Mouse (Mus musculus) gastrocnemius, adult 18-20 months (tissue): ENCODE data around the gene Zcchc9. TPM values are rescaled to one million over a fixed set of nuclear protein-coding genes. Genes with fewer than 3 reads are reported as not detected.
"Not testable (repeated sequence)": the region's sequence is repeated elsewhere in the genome, so short reads cannot be mapped to it uniquely, and the experiment has no call there.

Source experiments
- DNase-seq: peaks from one replicate; pipeline ENCODE4 v3.0.0; 2021; ENCODE audit warnings: low spot score
- long read RNA-seq, 2 experiments: library from polyadenylated mRNA; stranded (forward); transcript quantifications; one replicate each; pipeline ENCODE4 v2.0.0; 2021
- total RNA-seq, 2 experiments: library from RNA; stranded (reverse); gene quantifications; 2 replicates each; pipeline ENCODE4 v1.2.3; 2021

The Zcchc9 gene
- 10 to 100 TPM; 11.0 to 12.3 TPM for total RNA-seq
- long read RNA-seq, experiment 1, transcript Zcchc9-201 (6 exons, 1,541 nt), result major isoform, 11 of 17 reads
- long read RNA-seq, experiment 1, partial matches to known transcripts, result 2 of 17 reads
- long read RNA-seq, experiment 1, other reads (novel, unspliced or antisense), result 4 of 17 reads
- long read RNA-seq, experiment 2, transcript Zcchc9-201 (6 exons, 1,541 nt), result major isoform, 9 of 15 reads
- long read RNA-seq, experiment 2, partial matches to known transcripts, result 1 of 15 reads
- long read RNA-seq, experiment 2, other reads (novel, unspliced or antisense), result 5 of 15 reads

DNA sequence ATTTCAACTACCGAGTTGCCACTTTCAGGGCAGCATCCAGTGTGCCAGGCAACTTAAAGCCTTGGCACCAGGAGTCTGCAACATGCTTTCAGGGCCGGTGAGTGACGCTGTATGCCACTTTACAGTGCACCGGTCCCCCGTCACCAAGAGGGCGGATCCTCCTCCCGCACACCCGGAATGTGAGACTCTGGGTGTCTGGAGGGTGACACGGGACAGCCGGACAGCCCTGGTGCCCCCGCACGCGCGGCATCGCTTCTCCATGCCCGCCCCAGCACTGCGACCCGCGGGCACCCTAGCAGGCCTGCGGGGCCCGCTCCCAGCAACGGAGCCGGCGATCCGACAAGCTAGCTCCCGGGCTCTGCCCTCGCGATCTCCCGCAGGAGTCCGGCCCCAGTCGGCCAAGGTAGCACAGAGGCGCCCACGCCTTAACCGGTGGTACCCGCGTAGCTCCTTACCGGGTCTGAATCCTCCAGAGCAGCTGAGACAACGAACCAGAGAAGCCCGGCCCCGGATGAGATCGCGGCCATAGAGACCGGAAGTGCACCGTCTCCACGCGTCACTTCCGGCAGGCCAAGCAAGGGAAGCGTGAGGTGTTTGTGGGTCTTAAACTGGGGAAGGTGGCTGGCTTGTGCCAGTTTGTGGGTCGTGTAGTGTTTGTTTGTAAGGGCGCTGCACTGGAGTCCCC is at the start of gene Zcchc9:
TSS of gene Zcchc9 (minus strand) at position 551 of the 685 bp plus-strand sequence.
- peak; percentile 87 for DNase-seq

DNA sequence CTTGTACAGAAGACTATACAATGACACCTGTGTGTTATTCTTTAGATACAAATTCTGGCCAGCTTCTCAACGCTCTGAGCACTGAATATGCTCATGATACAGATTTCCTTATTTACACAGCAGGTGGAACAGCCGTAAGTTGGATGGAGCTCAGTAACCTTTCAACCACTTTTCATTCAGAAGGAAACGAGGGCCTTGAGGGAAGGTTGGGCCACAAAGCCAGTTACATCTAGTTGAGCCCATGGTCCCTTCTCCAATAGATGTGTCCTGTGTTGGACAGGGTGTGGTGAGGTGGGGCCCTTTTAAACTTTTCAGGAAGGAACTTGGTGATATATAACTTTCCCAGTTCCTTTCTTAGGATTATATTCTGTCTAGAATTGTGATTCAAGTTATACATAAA is 46.9 kb upstream of the Zcchc9 start:
- no peak for DNase-seq

DNA sequence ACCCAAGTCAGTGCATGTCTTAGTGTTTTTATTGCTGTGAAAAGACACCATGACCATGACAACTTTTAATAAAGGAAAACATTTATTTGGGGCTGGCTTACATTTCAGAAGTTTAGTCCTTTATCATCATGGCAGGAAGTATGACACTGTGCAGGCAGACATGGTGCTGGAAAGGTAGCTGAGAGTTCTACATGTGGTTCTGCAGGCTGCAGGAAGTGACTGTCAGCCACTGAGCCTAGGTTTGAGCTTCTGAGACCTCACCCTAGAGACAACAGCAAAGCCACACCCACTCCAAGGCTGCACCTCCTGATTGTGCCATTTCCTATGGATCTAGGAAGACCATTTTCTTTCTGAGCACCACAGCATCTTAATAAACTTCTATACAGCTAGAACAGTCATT is 20.4 kb upstream of the Zcchc9 start:
- no peak for DNase-seq

DNA sequence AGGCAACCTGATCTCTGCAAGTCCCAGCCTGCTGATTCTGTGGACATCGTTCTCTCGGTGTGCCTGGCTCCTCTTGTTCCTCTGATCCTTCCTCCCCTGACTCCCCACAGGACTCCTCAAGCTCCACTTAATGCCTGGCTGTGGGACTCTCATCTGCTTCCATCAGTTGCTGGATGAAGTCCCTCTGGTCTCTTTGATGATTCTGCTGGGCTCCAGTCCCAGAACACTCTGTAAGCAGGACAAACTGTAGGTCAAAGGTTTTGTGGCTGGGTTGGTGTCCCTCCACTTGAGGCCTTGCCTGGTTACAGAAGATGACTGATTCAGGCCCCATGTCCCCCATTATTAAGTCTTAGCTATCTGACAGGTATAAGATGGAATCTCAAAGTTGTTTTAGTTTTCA is 18.6 kb upstream of the Zcchc9 start:
- DNase-seq, result peak; percentile 69

DNA sequence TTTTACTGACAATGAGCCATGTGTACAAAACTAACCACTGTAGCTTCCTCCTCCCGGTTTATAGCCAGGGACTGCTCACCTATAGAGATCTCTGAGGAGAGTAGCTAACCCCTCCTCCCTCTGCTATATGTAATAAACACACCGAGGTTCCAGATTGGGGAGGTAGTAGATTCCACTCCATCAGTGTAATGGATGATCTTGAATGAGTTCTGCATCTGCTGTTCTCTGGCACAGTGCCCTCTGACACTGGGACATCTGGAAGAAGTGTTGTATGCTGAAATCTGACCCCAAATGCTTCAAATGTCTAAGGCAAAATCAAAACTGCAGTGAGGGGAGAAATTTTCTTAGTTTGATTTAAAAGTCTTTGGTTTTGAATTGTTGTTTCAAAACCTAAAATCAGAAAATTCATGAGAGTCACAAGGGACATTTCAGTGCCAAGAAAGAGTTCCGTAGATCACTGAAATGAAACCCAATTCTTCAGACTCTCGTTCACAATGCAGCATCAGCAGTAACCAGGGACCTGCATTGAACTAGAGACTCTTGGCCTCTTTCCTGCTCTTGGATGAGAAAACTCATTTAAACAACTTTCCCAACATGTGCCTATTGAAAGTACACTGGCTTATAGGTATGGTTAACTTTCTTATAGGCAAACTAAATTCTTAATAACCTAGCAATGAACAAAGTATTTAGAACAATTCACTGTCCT is 17.5 kb upstream of the Zcchc9 start:
- peak; percentile 75 for DNase-seq

DNA sequence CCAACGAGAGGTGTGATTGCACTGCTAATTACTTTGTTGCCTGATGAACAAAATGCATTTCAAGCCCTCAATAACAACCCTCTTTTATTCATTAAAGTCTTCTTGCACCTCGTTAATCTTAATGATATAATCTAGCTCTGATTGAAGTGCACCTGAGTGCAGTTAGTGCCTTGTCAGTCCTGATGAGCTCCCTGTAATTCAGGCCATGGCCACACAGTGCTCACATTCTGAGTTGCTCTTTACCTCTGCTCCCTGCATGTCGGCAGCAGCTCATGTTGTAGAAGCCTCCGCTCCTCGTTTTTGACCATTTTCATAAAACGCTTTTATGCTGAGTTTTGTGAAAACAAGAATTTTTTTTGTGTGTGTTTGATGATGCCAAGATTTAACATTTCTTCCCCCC is 16.2 kb upstream of the Zcchc9 start:
- no peak for DNase-seq

DNA sequence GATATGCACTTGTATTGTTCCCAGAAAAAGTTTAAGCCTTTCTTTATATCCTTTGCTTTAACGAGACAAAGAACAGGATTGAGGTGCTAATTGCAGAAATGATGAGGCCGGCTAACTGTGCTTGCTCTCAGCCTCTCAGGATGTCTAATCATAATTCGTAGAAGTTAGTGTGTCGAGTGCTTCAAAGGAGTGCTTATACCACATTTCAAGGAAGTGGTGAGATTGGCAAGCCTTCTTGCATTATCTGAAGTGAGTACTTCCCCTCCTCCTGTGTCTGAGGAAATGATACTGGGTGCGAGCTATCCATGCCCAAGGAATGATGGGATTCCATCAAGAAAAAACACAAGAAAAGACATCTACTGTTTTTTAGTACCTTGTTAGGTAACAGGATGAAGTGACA is 7.2 kb upstream of the Zcchc9 start:
- DNase-seq, result no peak

DNA sequence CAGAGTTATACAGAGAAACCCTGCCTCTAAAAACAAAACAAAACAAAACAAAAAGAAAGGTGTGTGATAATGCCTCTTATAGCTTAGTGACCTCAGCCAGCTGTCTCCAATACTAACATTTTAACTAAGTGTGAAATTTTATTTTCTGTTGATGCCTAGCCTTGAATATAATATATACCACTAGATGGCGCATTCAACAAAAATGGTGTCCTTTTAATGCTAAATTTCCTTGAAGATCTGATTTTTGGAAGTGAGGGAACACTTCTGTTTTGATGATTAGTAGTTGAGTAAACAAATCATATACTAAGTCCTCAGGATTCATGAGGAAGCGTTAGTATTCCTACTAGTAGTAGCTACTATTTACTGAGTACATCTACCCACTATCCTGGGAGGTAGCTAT is 2.0 kb upstream of the Zcchc9 start:
- DNase-seq, result no peak

DNA sequence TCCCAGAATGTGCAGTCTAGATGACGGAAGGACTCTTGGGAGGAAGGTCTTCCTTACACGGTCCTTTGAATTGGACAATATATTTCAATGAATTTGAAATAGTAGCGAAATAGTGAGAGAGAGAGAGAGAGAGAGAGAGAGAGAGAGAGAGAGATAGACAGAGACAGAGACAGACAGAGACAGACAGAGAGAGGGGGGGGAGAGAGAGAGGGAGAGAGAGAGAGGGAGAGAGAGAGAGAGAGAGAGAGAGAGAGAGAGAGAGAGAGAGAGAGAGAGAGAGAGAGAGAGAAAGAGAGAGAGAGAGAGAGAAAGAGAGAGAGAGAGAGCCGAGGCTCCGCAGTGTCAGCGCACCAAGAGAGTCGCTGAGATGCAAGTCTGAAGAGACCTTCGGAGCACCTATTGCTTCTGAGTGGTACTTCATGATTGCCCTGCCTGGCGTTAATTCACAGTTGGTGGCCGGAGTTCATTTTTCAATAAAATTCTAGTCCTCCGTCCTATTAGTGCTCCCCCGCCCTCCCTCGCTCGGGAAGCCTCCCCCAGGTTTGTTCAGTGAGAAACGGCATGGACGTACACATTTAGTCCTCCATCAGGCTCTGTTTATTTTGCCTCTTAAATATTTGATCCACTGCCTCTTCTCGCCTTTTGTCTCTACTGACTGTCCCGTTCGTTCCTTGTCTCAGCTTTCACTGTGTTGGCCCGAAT is 520 bp upstream of the Zcchc9 start:
- DNase-seq, result no peak

DNA sequence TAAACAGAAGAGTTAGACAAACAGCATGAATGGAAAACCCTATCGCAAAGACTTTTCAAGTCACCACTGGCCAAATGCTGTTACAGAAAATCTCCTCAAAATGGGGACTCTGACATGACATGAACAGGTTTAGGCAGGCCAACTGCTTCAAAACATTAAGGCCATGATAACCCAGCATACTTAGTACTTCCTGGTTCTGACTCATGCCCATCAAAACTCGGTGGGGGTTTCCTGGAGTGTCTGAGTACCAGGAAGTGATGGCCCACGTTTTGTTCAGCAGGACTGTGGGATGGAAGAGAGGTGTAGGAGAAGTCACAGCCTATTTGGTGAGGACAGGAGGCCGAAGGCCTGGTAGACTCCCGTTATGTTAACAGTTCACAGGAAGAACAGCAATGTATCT is 5.8 kb downstream of the Zcchc9 start:
- no peak for DNase-seq

DNA sequence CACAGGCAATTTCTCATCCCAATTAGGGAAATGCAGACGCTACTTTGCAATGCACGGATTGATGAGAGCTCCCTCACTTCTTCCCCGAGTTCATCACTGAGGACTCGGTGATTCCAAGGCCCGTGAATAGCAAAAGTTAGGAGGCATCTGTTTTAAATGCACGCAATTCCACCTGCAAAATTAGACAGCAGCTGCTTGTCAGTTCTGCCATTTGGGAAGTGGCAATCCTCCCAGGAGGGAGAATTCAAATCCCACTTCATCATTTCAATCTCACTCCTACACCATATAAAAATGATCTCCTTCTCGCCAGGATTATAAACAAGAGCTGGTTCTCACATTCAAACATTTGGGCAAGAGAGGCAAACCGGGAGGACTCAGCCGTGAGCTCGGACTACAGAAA is 10.1 kb downstream of the Zcchc9 start:
- DNase-seq, result no peak

DNA sequence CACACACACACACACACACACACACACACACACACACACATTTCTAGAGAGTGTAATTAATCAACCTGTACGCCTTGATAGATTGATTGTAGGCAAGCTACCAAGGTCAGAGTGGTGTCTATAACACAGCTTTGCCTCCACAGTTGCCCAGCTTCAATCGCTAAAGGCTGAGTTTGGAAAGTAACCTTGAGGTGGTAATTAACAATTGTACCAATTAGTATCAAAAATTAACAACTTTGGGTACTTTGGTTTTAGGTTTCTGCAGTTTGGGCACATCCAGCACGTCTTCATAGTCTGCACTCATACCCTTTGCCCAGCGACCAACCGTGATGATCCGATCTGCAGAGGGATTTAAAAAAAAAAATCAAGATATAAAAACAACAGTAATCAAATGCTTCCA is 10.6 kb downstream of the Zcchc9 start:
- no peak for DNase-seq

DNA sequence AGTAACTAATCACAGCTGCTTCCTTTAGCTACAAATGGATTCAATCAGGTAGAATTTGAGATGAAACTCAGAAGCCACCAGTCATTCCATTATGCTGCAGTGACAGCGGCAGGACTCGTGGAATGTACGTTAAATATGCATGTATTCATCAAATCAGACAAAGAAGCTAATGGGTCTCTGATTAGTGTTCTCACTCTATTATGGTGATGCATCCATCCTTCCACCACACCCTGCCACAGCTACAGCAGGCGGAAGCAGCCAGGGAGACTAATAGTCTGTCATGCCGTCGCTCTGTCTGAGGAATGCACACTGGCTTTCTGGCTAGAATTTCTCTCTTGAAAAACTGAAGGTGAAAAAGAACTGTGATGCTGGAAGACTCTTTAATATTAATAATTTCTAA is 11.5 kb downstream of the Zcchc9 start:
- no peak for DNase-seq

DNA sequence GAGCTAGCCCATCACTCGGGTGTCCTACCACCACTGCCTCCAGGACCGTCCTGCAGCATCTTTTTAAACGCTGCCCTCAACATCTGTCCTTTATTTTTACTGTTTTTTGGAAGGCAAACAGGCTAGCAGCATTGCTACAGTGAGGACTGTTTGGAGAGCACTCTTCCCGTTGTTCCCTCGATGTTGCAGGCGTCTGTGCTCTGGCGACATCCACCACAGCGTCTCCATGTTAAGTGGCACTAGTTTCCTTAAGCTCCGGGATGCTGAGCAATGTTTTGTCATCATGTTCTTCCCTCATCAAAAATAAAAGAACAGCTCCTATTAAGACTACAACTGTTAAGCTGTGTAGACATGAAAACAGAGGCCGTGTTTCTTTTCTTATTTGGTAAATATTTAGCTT is 11.9 kb downstream of the Zcchc9 start:
- no peak for DNase-seq

DNA sequence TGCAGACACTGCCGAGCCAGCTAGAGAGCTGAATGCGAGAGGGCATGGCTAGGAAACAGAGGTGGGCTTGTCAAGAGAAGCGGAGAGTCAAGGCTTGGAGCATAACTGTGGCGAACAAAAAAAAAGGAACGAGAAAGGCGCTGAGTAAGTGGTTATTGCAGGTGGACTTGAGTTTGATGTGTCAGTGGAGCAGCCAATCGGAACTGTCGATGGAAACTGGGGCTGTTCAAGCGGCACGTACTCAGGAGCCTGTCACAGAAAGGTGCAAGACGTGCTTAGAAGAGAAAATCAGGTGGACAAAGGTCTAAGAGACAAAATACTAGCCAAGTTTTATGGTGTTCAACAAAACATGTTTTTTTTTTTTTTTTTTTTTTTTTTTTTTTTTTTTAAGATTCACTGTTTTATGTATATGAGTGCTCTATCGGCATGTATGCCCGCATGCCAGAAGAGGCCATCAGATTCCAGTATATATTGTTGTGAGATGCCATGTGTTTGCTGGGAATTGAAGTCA is 12.5 kb downstream of the Zcchc9 start:
- DNase-seq, result no peak

DNA sequence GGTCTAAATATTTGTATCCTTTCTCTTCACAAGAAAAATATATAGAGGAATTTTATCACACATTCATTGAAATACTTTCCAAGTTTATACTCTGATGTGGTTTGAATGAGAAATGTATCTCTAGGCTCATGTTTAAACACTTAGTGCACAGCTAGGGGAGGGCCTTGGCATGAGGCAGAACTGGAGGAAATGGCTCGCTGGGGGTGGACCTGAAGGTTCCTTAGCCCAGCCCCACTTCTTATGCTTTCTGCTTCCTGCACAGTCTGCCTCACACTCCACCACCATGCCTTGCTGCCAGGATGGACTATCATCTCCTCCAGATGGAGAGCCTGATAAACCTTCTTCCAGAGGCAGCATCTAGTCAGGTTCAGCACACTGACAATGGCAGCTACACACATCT is 15.5 kb downstream of the Zcchc9 start:
- no peak for DNase-seq

DNA sequence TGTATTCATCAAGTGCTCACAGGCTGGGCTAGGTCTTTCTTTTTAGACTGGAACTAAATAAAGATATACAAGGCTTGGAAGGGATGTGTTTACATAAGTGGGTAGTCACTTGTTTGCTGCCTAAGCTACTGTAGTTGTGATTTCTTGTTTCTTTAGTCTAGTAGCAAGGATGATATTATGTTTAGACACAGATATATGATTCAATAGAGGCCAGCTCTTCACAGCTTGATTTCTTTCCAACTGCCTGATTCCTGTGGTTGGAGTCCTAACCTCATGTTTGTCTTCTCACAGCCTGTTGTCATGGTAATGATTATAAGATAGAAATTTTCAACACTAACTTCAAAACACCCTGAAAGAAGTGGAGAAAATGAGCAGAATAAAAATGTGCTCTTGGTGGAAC is 27.6 kb downstream of the Zcchc9 start:
- no peak for DNase-seq

DNA sequence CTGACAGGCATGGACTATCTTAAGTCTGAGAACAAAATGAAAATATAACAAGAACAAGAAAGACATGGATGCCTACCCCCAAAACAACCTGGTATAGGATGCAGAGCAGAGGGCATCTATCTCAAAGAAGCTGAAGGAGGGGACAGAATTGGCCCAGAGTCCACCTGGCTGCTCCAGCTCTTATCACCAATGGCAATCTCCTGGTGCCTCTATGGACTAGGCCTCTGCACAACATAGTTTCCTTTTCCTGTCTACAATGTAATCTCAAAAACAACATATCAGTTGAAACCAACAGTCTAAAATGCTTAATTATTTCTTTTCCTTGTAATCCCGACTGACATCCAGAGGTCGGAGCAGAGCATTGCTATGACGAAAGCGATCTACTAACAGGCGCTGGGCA is 29.4 kb downstream of the Zcchc9 start:
- no peak for DNase-seq

DNA sequence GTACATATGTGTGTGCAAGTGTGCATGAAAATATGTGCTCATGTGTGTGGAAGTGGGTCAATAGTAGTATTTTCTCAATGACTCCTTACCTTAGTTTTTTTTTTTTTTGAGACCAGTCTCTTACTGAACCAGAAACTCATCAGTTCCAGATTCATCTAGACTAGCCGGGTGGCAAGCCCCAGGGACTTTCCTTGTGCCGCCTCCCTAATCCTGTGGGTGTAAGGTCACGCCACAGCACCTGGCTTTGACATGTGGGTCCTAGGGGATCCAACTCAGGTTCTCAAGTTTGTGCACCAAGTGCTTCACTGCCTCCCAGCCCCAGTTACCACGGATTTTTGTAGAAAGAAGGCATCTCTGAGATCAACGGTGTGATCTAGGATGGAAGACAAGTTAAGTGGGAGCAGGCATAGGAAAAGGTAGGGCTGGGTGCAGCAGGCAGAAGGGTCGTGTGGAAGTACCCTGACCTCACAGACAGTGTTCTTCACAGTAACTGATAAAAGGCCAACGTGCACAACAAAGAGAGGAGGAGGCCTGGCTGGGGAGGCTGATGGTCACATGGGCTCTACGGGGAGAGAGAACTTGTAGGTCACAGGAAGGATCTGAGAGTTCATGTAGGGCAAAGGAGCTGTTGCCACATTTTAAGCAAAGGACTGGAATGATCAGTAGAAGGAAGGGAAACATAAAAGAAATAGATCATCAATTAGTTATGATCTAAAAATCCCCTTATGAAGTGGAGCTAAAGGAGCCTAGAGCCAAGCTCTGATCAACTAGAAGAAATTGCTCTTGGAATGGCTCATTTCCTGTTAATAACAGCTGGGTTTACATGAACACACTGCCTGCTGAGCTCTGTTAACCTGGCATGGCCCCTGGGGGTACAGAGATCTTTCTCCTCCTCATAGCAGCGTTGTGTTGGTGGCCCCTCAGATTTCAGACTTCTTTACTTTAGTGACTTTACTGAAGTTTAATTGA is 38.5 kb downstream of the Zcchc9 start:
- no peak for DNase-seq

DNA sequence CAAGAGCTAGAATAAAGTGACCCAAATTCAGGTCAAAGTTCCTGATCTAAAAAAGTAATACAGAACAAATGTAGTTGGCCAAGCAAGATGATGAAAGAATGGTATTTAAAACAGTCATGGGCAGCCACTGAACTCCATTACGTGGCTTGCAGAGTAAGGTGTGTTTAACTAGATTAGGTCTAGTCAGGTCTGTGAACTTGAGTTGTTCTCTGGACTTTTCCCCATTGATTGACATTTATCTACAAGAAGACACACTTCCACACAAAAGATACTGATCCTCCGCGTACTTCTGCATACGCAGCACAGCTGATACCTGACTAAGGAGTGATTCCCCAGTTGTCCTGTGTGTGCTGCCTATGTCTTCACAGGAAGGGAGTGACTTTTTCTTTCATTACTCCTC is 41.9 kb downstream of the Zcchc9 start:
- DNase-seq, result no peak

DNA sequence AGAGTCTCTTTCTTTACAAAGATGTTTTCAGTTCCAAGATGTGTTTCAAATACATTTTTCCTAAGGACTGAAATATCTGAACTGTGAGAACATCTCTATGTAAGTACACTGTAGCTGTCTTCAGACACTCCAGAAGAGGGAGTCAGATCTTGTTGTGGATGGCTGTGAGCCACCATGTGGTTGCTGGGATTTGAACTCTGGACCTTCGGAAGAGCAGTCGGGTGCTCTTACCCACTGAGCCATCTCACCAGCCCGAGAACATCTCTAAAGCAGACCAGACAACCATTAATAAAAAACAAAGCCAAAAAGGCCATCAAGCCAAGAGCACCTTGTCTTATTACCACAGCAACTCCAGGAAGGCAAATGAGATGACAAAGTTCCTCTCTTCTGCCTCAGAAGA is 43.9 kb downstream of the Zcchc9 start:
- DNase-seq, result not testable (repeated sequence)
